Comparison of ENCODE assay signal across 8 mouse cellular contexts in the genomic region with DNA sequence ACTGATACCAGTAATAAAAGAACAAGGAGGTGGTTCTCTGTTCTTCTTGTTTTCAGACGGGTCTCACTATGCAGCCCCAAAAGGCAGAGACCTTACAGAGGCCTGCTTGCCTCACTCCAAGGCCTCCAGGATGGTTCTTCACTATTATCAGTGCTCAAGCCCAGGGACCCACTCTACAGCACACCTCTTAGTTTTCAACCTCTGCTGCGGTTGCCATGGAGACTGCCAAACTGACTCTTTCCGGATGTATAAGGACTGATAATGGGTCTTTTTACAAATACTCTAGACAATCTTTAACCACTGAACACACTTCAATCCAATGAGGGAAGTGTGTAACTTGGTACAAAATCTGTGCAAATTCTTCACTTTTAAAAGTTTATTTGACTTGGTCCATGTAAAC. TPM values are rescaled to one million over a fixed set of nuclear protein-coding genes. Genes with fewer than 3 reads are reported as not detected.
A peak's percentile ranks its signal among the peaks of the same experiment; 100 is the strongest.
DNase-seq lines count a peak whose midpoint lies in the region; ATAC-seq and TF ChIP-seq lines count a peak whose summit lies in the region.

No protein-coding gene starts in this region.

- no peak overlapping the region for H3K27ac ChIP-seq in kidney, postnatal 0 days
- H3K27ac ChIP-seq in kidney, adult 2 months (ENCODE audit: insufficient read depth, low read depth, low read length) = no peak overlapping the region
- no peak overlapping the region for H3K27ac ChIP-seq in midbrain, postnatal 0 days (ENCODE audit: low read depth, low read length)

- no peak overlapping the region; the same call in 1 of the 2 replicates for H3K4me3 ChIP-seq in kidney, postnatal 0 days (replicated peaks; ENCODE audit: low read depth, low read length)
- H3K4me3 ChIP-seq in kidney, adult 2 months (ENCODE audit: insufficient read depth, low read depth, low read length) = no peak overlapping the region
- H3K4me3 ChIP-seq in midbrain, postnatal 0 days (ENCODE audit: low read depth, low read length) = peak overlapping the region; percentile 89; the same call in 1 of the 2 replicates

- WGBS in kidney, postnatal 0 days = 30% methylated on average over 3 of the region's 3 CpGs
- 42% methylated on average over 3 of the region's 3 CpGs for WGBS in kidney, adult 2 months
- WGBS in midbrain, postnatal 0 days = 40% methylated on average over 3 of the region's 3 CpGs

- no peak for TF ChIP-seq CTCF in kidney, postnatal 0 days (IDR thresholded peaks at IDR 0.05; ENCODE audit: low read depth)
- TF ChIP-seq CTCF in kidney, adult 2 months (conservative IDR thresholded peaks at IDR 0.05; ENCODE audit: insufficient read depth, insufficient read length, low read depth, low read length) = no peak
- TF ChIP-seq CTCF in midbrain, postnatal 0 days (IDR thresholded peaks at IDR 0.05) = no peak

- ATAC-seq in kidney, postnatal 0 days (replicated peaks; ENCODE audit: low FRiP score, low read depth) = no peak
- no peak for ATAC-seq in midbrain, postnatal 0 days (ENCODE audit: low FRiP score)

- H3K9ac ChIP-seq in kidney, postnatal 0 days (ENCODE audit: low read depth, low read length) = no peak overlapping the region
- H3K9ac ChIP-seq in midbrain, postnatal 0 days (replicated peaks; ENCODE audit: low read length, poor library complexity, severe bottlenecking) = no peak overlapping the region

- H3K4me2 ChIP-seq in kidney, postnatal 0 days (ENCODE audit: low read length) = peak overlapping the region; percentile 97; the same call in 1 of the 2 replicates
- peak overlapping the region; percentile 92 for H3K4me2 ChIP-seq in midbrain, postnatal 0 days (ENCODE audit: low read depth, low read length, poor library complexity, severe bottlenecking)

- no peaks in the 10 kb centered on the region for H3K9me3 ChIP-seq in kidney, postnatal 0 days (replicated peaks; ENCODE audit: low read length)
- H3K9me3 ChIP-seq in midbrain, postnatal 0 days (ENCODE audit: low read length) = no peaks in the 10 kb centered on the region

- H3K36me3 ChIP-seq in kidney, postnatal 0 days (ENCODE audit: insufficient read depth, low read length) = no peaks in the 10 kb centered on the region
- no peaks in the 10 kb centered on the region for H3K36me3 ChIP-seq in kidney, adult 2 months (ENCODE audit: control insufficient read depth, insufficient read depth, low read length)
- H3K36me3 ChIP-seq in midbrain, postnatal 0 days (ENCODE audit: insufficient read depth, low read length) = no peaks in the 10 kb centered on the region

- DNase-seq in kidney, postnatal 0 days (ENCODE audit: low spot score) = peak; percentile 15
- DNase-seq in kidney, adult 2 months = no peak
- peak; percentile 25 for DNase-seq in c-Kit-positive CD71-positive TER-119-positive erythroid progenitor cells, embryonic 14.5 days (ENCODE audit: low spot score)
- DNase-seq in induced T-regulatory cell, adult 2 months (ENCODE audit: low read depth) = peak; percentile 58
- DNase-seq in midbrain, postnatal 0 days (ENCODE audit: low spot score) = no peak
- DNase-seq in right cerebral cortex, postnatal 36 days (ENCODE audit: low spot score in 2 of 2) = no peak
- no peak for DNase-seq in layer of hippocampus, postnatal 36 days
- DNase-seq in layer of hippocampus, adult 9-11 months = no peak

- no peaks in the 10 kb centered on the region for H3K27me3 ChIP-seq in kidney, postnatal 0 days (ENCODE audit: insufficient read depth, low read length)
- no peaks in the 10 kb centered on the region for H3K27me3 ChIP-seq in kidney, adult 2 months (replicated peaks; ENCODE audit: control insufficient read depth, insufficient read depth, low read length)
- H3K27me3 ChIP-seq in midbrain, postnatal 0 days (ENCODE audit: insufficient read depth, low read length) = no peaks in the 10 kb centered on the region

- H3K4me1 ChIP-seq in kidney, postnatal 0 days (replicated peaks; ENCODE audit: insufficient read depth, low read length) = peaks cover 7% of the 10 kb centered on the region; the same call in 1 of the 2 replicates
- H3K4me1 ChIP-seq in kidney, adult 2 months (ENCODE audit: control insufficient read depth, insufficient read depth, low read length) = no peaks in the 10 kb centered on the region
- peaks cover 11% of the 10 kb centered on the region; the same call in 1 of the 2 replicates for H3K4me1 ChIP-seq in midbrain, postnatal 0 days (ENCODE audit: insufficient read depth, low read length)

- no peak for TF ChIP-seq POLR2A in kidney, adult 2 months (IDR thresholded peaks at IDR 0.05; ENCODE audit: low read depth, low read length)

RNA-seq across cellular contexts. Expression of a gene that starts 2.1 kb away (rescaled TPM):
- 35.8 and 36.0 TPM in 2 replicates for polyA plus RNA-seq in kidney, postnatal 0 days (2015; fragmentation: Nextera tagmentation; extraction: Ambion mirVana)
- polyA plus RNA-seq in kidney, adult 2 months (2012; rRNA removed) = 19.4 and 21.5 TPM in 2 replicates
- 28.4 and 32.0 TPM in 2 replicates for total RNA-seq in midbrain, postnatal 0 days (2014; rRNA removed)
- polyA plus RNA-seq in midbrain, postnatal 0 days (2015; fragmentation: Nextera tagmentation; extraction: Ambion mirVana) = 24.5 and 27.9 TPM in 2 replicates
- total RNA-seq in layer of hippocampus, postnatal 36 days (2021) = 10 to 100 TPM; 54.1 to 55.0 TPM

Comparison
In these comparisons a context has a peak if more than half of its experiments do, and no peak if none do; other contexts are left out.
1. DNase-seq: peak in kidney, postnatal 0 days (single experiment), c-Kit-positive CD71-positive TER-119-positive erythroid progenitor cells, embryonic 14.5 days (single experiment) and induced T-regulatory cell, adult 2 months (single experiment); none in kidney, adult 2 months (single experiment), midbrain, postnatal 0 days (single experiment), right cerebral cortex, postnatal 36 days (0 of 2), layer of hippocampus, postnatal 36 days (0 of 2) and layer of hippocampus, adult 9-11 months (single experiment).